Mouse (Mus musculus): ENCODE measurements around the gene Slco1a6.

GRCm38 (mm10) chr6:142035771-142036170 is 172.6 kb downstream of the Slco1a6 start:
- TF ChIP-seq POLR2A (IDR thresholded peaks at IDR 0.05; ENCODE audit: insufficient read depth, low read depth, low read length) (no peak), CTCF (IDR thresholded peaks at IDR 0.05; ENCODE audit: insufficient read depth, low read depth, low read length) (no peak)

Measured in olfactory bulb, adult 2 months (tissue).